Mouse (Mus musculus): Measurements from ENCODE around the gene Nr3c2. TPM values are rescaled to one million over a fixed set of nuclear protein-coding genes. Genes with fewer than 3 reads are reported as not detected.
A peak's percentile ranks its signal among the peaks of the same experiment; 100 is the strongest.

The Nr3c2 gene
- 1.1 and 1.2 TPM in 2 replicates for polyA plus RNA-seq (2011; ENCODE audit: insufficient read depth, insufficient read length, low read depth, missing spikeins)

GRCm38 (mm10) chr8:76899411-76900154 lies at the start of gene Nr3c2:
TSS of gene Nr3c2 (plus strand) at chr8:76899442.
- Histone ChIP-seq H3K27ac (ENCODE audit: insufficient read depth, low read length) (no peak within 1 kb of the TSS), H3K36me3 (ENCODE audit: control insufficient read depth, insufficient read depth, low read length, poor library complexity, severe bottlenecking) (no peaks in the 10 kb centered on the region), H3K4me1 (ENCODE audit: control insufficient read depth, insufficient read depth, low read length) (no peaks in the 10 kb centered on the region), H3K9me3 (replicated peaks; ENCODE audit: control insufficient read depth, insufficient read depth, low read length, poor library complexity, severe bottlenecking) (no peaks in the 10 kb centered on the region), H3K27me3 (ENCODE audit: control insufficient read depth, insufficient read depth, low read length, poor library complexity, severe bottlenecking) (peaks cover 26% of the 10 kb centered on the region), H3K4me3 (ENCODE audit: low read depth, low read length) (peak within 1 kb of the TSS; percentile 88), H3K9ac (ENCODE audit: low read depth, poor library complexity, severe bottlenecking) (peak within 1 kb of the TSS; percentile 64)
- no peak for TF ChIP-seq POLR2A (IDR thresholded peaks at IDR 0.05; ENCODE audit: insufficient read depth, low read length)
- no peak for TF ChIP-seq EP300 (IDR thresholded peaks at IDR 0.05; ENCODE audit: insufficient read depth, low read depth, low read length)
- TF ChIP-seq CTCF (IDR thresholded peaks at IDR 0.05; ENCODE audit: low read depth, low read length), result no peak

- TF ChIP-seq POLR2A (IDR thresholded peaks at IDR 0.05; ENCODE audit: insufficient read depth, low read length), result no peak
- no peak for TF ChIP-seq EP300 (IDR thresholded peaks at IDR 0.05; ENCODE audit: insufficient read depth, low read depth, low read length)
- TF ChIP-seq CTCF (IDR thresholded peaks at IDR 0.05; ENCODE audit: low read depth, low read length), result no peak
- peaks cover 4% of the 10 kb centered on the region; the same call in 1 of the 2 replicates for H3K9me3 ChIP-seq (replicated peaks; ENCODE audit: control insufficient read depth, insufficient read depth, low read length, poor library complexity, severe bottlenecking)
- no peaks in the 10 kb centered on the region for H3K4me1 ChIP-seq (ENCODE audit: control insufficient read depth, insufficient read depth, low read length)
- H3K27ac ChIP-seq (ENCODE audit: insufficient read depth, low read length), result no peak overlapping the region
- H3K4me3 ChIP-seq (ENCODE audit: low read depth, low read length), result no peak overlapping the region
- no peaks in the 10 kb centered on the region for H3K36me3 ChIP-seq (ENCODE audit: control insufficient read depth, insufficient read depth, low read length, poor library complexity, severe bottlenecking)
- no peak overlapping the region for H3K9ac ChIP-seq (ENCODE audit: low read depth, poor library complexity, severe bottlenecking)
- no peaks in the 10 kb centered on the region for H3K27me3 ChIP-seq (ENCODE audit: control insufficient read depth, insufficient read depth, low read length, poor library complexity, severe bottlenecking)
Measured at GRCm38 (mm10) chr8:76858534-76858933, 40.7 kb upstream of the Nr3c2 start.

- Histone ChIP-seq H3K27ac (ENCODE audit: insufficient read depth, low read length) (no peak overlapping the region), H3K4me3 (ENCODE audit: low read depth, low read length) (no peak overlapping the region), H3K9me3 (replicated peaks; ENCODE audit: control insufficient read depth, insufficient read depth, low read length, poor library complexity, severe bottlenecking) (peaks cover 12% of the 10 kb centered on the region; the same call in 1 of the 2 replicates), H3K27me3 (ENCODE audit: control insufficient read depth, insufficient read depth, low read length, poor library complexity, severe bottlenecking) (no peaks in the 10 kb centered on the region), H3K9ac (ENCODE audit: low read depth, poor library complexity, severe bottlenecking) (no peak overlapping the region), H3K4me1 (ENCODE audit: control insufficient read depth, insufficient read depth, low read length) (no peaks in the 10 kb centered on the region), H3K36me3 (ENCODE audit: control insufficient read depth, insufficient read depth, low read length, poor library complexity, severe bottlenecking) (no peaks in the 10 kb centered on the region)
- TF ChIP-seq EP300 (IDR thresholded peaks at IDR 0.05; ENCODE audit: insufficient read depth, low read depth, low read length), result no peak
- no peak for TF ChIP-seq CTCF (IDR thresholded peaks at IDR 0.05; ENCODE audit: low read depth, low read length)
- TF ChIP-seq POLR2A (IDR thresholded peaks at IDR 0.05; ENCODE audit: insufficient read depth, low read length), result no peak
Measured at GRCm38 (mm10) chr8:76859709-76860108, 39.5 kb upstream of the Nr3c2 start.

GRCm38 (mm10) chr8:76863066-76863465 lies 36.2 kb upstream of the Nr3c2 start:
- H3K27ac ChIP-seq (ENCODE audit: insufficient read depth, low read length), result no peak overlapping the region; the same call in 1 of the 2 replicates
- TF ChIP-seq CTCF (IDR thresholded peaks at IDR 0.05; ENCODE audit: low read depth, low read length) (no peak), EP300 (IDR thresholded peaks at IDR 0.05; ENCODE audit: insufficient read depth, low read depth, low read length) (no peak), POLR2A (IDR thresholded peaks at IDR 0.05; ENCODE audit: insufficient read depth, low read length) (no peak)
- no peaks in the 10 kb centered on the region for H3K36me3 ChIP-seq (ENCODE audit: control insufficient read depth, insufficient read depth, low read length, poor library complexity, severe bottlenecking)
- no peaks in the 10 kb centered on the region for H3K4me1 ChIP-seq (ENCODE audit: control insufficient read depth, insufficient read depth, low read length)
- H3K27me3 ChIP-seq (ENCODE audit: control insufficient read depth, insufficient read depth, low read length, poor library complexity, severe bottlenecking), result no peaks in the 10 kb centered on the region
- H3K9me3 ChIP-seq (replicated peaks; ENCODE audit: control insufficient read depth, insufficient read depth, low read length, poor library complexity, severe bottlenecking), result peaks cover 12% of the 10 kb centered on the region; the same call in 1 of the 2 replicates
- no peak overlapping the region for H3K9ac ChIP-seq (ENCODE audit: low read depth, poor library complexity, severe bottlenecking)
- no peak overlapping the region for H3K4me3 ChIP-seq (ENCODE audit: low read depth, low read length)

- no peaks in the 10 kb centered on the region for H3K9me3 ChIP-seq (replicated peaks; ENCODE audit: control insufficient read depth, insufficient read depth, low read length, poor library complexity, severe bottlenecking)
- H3K27me3 ChIP-seq (ENCODE audit: control insufficient read depth, insufficient read depth, low read length, poor library complexity, severe bottlenecking), result no peaks in the 10 kb centered on the region; the same call in 1 of the 2 replicates
- H3K4me1 ChIP-seq (ENCODE audit: control insufficient read depth, insufficient read depth, low read length), result no peaks in the 10 kb centered on the region
- H3K27ac ChIP-seq (ENCODE audit: insufficient read depth, low read length), result no peak overlapping the region
- no peaks in the 10 kb centered on the region for H3K36me3 ChIP-seq (ENCODE audit: control insufficient read depth, insufficient read depth, low read length, poor library complexity, severe bottlenecking)
- no peak overlapping the region for H3K4me3 ChIP-seq (ENCODE audit: low read depth, low read length)
- TF ChIP-seq EP300 (IDR thresholded peaks at IDR 0.05; ENCODE audit: insufficient read depth, low read depth, low read length) (no peak), POLR2A (IDR thresholded peaks at IDR 0.05; ENCODE audit: insufficient read depth, low read length) (no peak), CTCF (IDR thresholded peaks at IDR 0.05; ENCODE audit: low read depth, low read length) (no peak)
- no peak overlapping the region for H3K9ac ChIP-seq (ENCODE audit: low read depth, poor library complexity, severe bottlenecking)
Measured at GRCm38 (mm10) chr8:76876809-76877208, 22.4 kb upstream of the Nr3c2 start.

GRCm38 (mm10) chr8:76897050-76897449 lies 2.2 kb upstream of the Nr3c2 start:
- Histone ChIP-seq H3K9ac (ENCODE audit: low read depth, poor library complexity, severe bottlenecking) (no peak overlapping the region), H3K36me3 (ENCODE audit: control insufficient read depth, insufficient read depth, low read length, poor library complexity, severe bottlenecking) (no peaks in the 10 kb centered on the region), H3K27ac (ENCODE audit: insufficient read depth, low read length) (no peak overlapping the region), H3K4me1 (ENCODE audit: control insufficient read depth, insufficient read depth, low read length) (no peaks in the 10 kb centered on the region), H3K4me3 (ENCODE audit: low read depth, low read length) (no peak overlapping the region), H3K27me3 (ENCODE audit: control insufficient read depth, insufficient read depth, low read length, poor library complexity, severe bottlenecking) (peaks cover 23% of the 10 kb centered on the region), H3K9me3 (replicated peaks; ENCODE audit: control insufficient read depth, insufficient read depth, low read length, poor library complexity, severe bottlenecking) (no peaks in the 10 kb centered on the region)
- TF ChIP-seq EP300 (IDR thresholded peaks at IDR 0.05; ENCODE audit: insufficient read depth, low read depth, low read length) (no peak), CTCF (IDR thresholded peaks at IDR 0.05; ENCODE audit: low read depth, low read length) (no peak), POLR2A (IDR thresholded peaks at IDR 0.05; ENCODE audit: insufficient read depth, low read length) (no peak)
